Mouse (Mus musculus) monocyte, adult 5-6 weeks (primary cell): ENCODE results near the gene Ajap1. TPM values are rescaled to one million over a fixed set of nuclear protein-coding genes. Genes with fewer than 3 reads are reported as not detected.

Experiments
- ATAC-seq: fragments of 153-309, 156-312 bp; replicated peaks from 2 replicates; pipeline ENCODE4 v1.8.0; 2017; ENCODE audit warnings: mild to moderate bottlenecking; ENCODE audit not compliant: low TSS enrichment, insufficient number of reproducible peaks, severe bottlenecking, poor library complexity, low FRiP score
- total RNA-seq: library from RNA; stranded (forward); fragments of 200-1000, 200-491, 200-594 nt; gene quantifications from 3 replicates; pipeline ENCODE4 v1.2.3, GENCODE M21; 2017

Gene Ajap1
- total RNA-seq = not detected in 3 replicates

- no peak for ATAC-seq
Measured at GRCm38 (mm10) chr4:153482459-153483338, at the start of gene Ajap1. Gene Ajap1 (minus strand): TSS chr4:153482811.

- no peak for ATAC-seq
Measured at GRCm38 (mm10) chr4:153530536-153530935, 47.9 kb upstream of the Ajap1 start.

GRCm38 (mm10) chr4:153521601-153522000, 39.0 kb upstream of the Ajap1 start:
- ATAC-seq = no peak

- ATAC-seq = no peak
Measured at GRCm38 (mm10) chr4:153519888-153520287, 37.3 kb upstream of the Ajap1 start.

- no peak for ATAC-seq
Measured at GRCm38 (mm10) chr4:153519289-153519688, 36.7 kb upstream of the Ajap1 start.

GRCm38 (mm10) chr4:153515786-153516185, 33.2 kb upstream of the Ajap1 start:
- no peak for ATAC-seq

- no peak for ATAC-seq
Measured at GRCm38 (mm10) chr4:153514071-153514470, 31.5 kb upstream of the Ajap1 start.

GRCm38 (mm10) chr4:153511530-153511929, 28.9 kb upstream of the Ajap1 start:
- ATAC-seq = no peak

- ATAC-seq = no peak
Measured at GRCm38 (mm10) chr4:153501936-153502335, 19.3 kb upstream of the Ajap1 start.

- ATAC-seq = no peak
Measured at GRCm38 (mm10) chr4:153492444-153492843, 9.8 kb upstream of the Ajap1 start.

- ATAC-seq = no peak
Measured at GRCm38 (mm10) chr4:153489116-153489515, 6.5 kb upstream of the Ajap1 start.

GRCm38 (mm10) chr4:153485913-153486312, 3.3 kb upstream of the Ajap1 start:
- no peak for ATAC-seq

- ATAC-seq = no peak
Measured at GRCm38 (mm10) chr4:153484392-153484791, 1.8 kb upstream of the Ajap1 start.

- no peak for ATAC-seq
Measured at GRCm38 (mm10) chr4:153481361-153482234, 1.0 kb downstream of the Ajap1 start.

- ATAC-seq = no peak
Measured at GRCm38 (mm10) chr4:153480551-153481262, 1.9 kb downstream of the Ajap1 start.

GRCm38 (mm10) chr4:153479144-153479543, 3.5 kb downstream of the Ajap1 start:
- no peak for ATAC-seq

- no peak for ATAC-seq
Measured at GRCm38 (mm10) chr4:153473480-153474252, 8.9 kb downstream of the Ajap1 start.

GRCm38 (mm10) chr4:153469712-153470111, 12.9 kb downstream of the Ajap1 start:
- no peak for ATAC-seq
